Mouse (Mus musculus): ENCODE measurements around the gene Gramd1b. TPM values are rescaled to one million over a fixed set of nuclear protein-coding genes. Genes with fewer than 3 reads are reported as not detected.

Gene Gramd1b
- polyA plus RNA-seq, 1 experiment from 2014 or later, result 5.8 TPM

Other genes with a start within 250 kb of the Gramd1b start
- not detected in 2 replicates for gene Gm21915, start 139.2 kb upstream of the Gramd1b start, polyA plus RNA-seq (2015; fragmentation: Nextera tagmentation; extraction: Ambion mirVana)
- gene Clmp, start 154.6 kb upstream of the Gramd1b start, polyA plus RNA-seq (2015; fragmentation: Nextera tagmentation; extraction: Ambion mirVana), result 8.4 and 9.4 TPM in 2 replicates